ENCODE assay signal across 7 mouse cellular contexts in the genomic region with DNA sequence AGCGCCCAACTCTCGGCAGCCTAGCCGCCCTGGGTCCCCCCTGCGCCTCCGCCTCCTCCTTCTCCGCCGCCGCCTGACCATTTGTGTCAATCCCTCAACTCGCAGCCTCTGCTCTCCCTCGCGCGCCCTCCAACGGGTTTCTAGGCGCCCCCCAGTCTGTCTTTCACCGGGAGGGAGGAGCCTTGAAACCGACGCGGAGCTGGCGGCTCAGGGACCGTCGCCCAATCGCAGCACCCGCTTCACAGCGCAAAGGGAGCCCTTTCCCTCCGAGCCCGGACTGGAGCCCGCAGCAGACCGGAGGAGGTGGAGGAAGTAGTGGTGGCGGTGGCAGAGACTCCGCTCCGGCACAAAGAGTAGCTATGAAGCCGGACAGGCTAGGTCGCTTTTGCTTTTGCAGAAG. TPM values are rescaled to one million over a fixed set of nuclear protein-coding genes. Genes with fewer than 3 reads are reported as not detected.
A peak's percentile ranks its signal among the peaks of the same experiment; 100 is the strongest.
DNase-seq lines count a peak whose midpoint lies in the region; ATAC-seq lines count a peak whose summit lies in the region.

A gene (minus strand): TSS at position 134 of the 400 bp plus-strand sequence.

- peak within 1 kb of the TSS; percentile 96 for H3K9ac ChIP-seq in embryonic facial prominence, embryonic 11.5 days (replicated peaks; ENCODE audit: low read length)
- H3K9ac ChIP-seq in midbrain, embryonic 11.5 days (ENCODE audit: low read length) = peak within 1 kb of the TSS; percentile 93

- H3K4me3 ChIP-seq in embryonic facial prominence, embryonic 11.5 days (ENCODE audit: low read depth, low read length) = peak within 1 kb of the TSS; percentile 93
- peak within 1 kb of the TSS; percentile 93 for H3K4me3 ChIP-seq in limb, embryonic 10.5 days
- peak within 1 kb of the TSS; percentile 81 for H3K4me3 ChIP-seq in midbrain, embryonic 11.5 days (ENCODE audit: low read depth, low read length)

- peak; percentile 94 for ATAC-seq in embryonic facial prominence, embryonic 11.5 days (replicated peaks; ENCODE audit: insufficient number of reproducible peaks, low FRiP score, low TSS enrichment, low read depth)
- ATAC-seq in midbrain, embryonic 11.5 days (ENCODE audit: low FRiP score) = peak; percentile 94

- H3K27me3 ChIP-seq in embryonic facial prominence, embryonic 11.5 days (ENCODE audit: control insufficient read depth, insufficient read depth, low read length) = no peaks in the 10 kb centered on the region
- no peaks in the 10 kb centered on the region for H3K27me3 ChIP-seq in limb, embryonic 10.5 days (ENCODE audit: low read depth, poor library complexity, severe bottlenecking)
- H3K27me3 ChIP-seq in midbrain, embryonic 11.5 days (ENCODE audit: control insufficient read depth, insufficient read depth, low read length) = peaks cover 3% of the 10 kb centered on the region; the same call in 1 of the 2 replicates

- WGBS in embryonic facial prominence, embryonic 11.5 days = 0% methylated on average over 28 of the region's 33 CpGs
- under 1% methylated on average over 33 of the region's 33 CpGs for WGBS in limb, embryonic 10.5 days
- WGBS in midbrain, embryonic 11.5 days = under 1% methylated on average over 33 of the region's 33 CpGs

- no peaks in the 10 kb centered on the region; the same call in 1 of the 2 replicates for H3K4me1 ChIP-seq in embryonic facial prominence, embryonic 11.5 days (ENCODE audit: control insufficient read depth, insufficient read depth, low read length)
- H3K4me1 ChIP-seq in limb, embryonic 10.5 days = peaks cover 46% of the 10 kb centered on the region
- peaks cover 24% of the 10 kb centered on the region for H3K4me1 ChIP-seq in midbrain, embryonic 11.5 days (ENCODE audit: control insufficient read depth, insufficient read depth, low read length)

- no peaks in the 10 kb centered on the region for H3K9me3 ChIP-seq in embryonic facial prominence, embryonic 11.5 days (replicated peaks; ENCODE audit: control insufficient read depth, low read length)
- no peaks in the 10 kb centered on the region for H3K9me3 ChIP-seq in limb, embryonic 10.5 days (replicated peaks)
- H3K9me3 ChIP-seq in midbrain, embryonic 11.5 days (ENCODE audit: control insufficient read depth, low read length) = no peaks in the 10 kb centered on the region

- H3K4me2 ChIP-seq in embryonic facial prominence, embryonic 11.5 days (ENCODE audit: low read depth, low read length) = peak within 1 kb of the TSS; percentile 95
- peak within 1 kb of the TSS; percentile 99 for H3K4me2 ChIP-seq in midbrain, embryonic 11.5 days

- H3K36me3 ChIP-seq in embryonic facial prominence, embryonic 11.5 days (replicated peaks; ENCODE audit: control insufficient read depth, insufficient read depth, low read depth, low read length) = no peaks in the 10 kb centered on the region
- H3K36me3 ChIP-seq in limb, embryonic 10.5 days = peaks cover 12% of the 10 kb centered on the region
- no peaks in the 10 kb centered on the region for H3K36me3 ChIP-seq in midbrain, embryonic 11.5 days (ENCODE audit: control insufficient read depth, insufficient read depth, low read length)

- peak; percentile 94 to 95 for DNase-seq in adrenal gland, postnatal 36 days
- DNase-seq in embryonic facial prominence, embryonic 11.5 days (ENCODE audit: low spot score) = peak; percentile 98
- DNase-seq in heart, adult 11 months = peak; percentile 100
- DNase-seq in kidney, adult 18-20 months = peak; percentile 91
- DNase-seq in limb, embryonic 10.5 days (ENCODE audit: low spot score) = peak; percentile 97
- peak; percentile 99 for DNase-seq in midbrain, embryonic 11.5 days (ENCODE audit: low spot score, missing footprints)
- DNase-seq in skeletal muscle tissue, adult 2 months (ENCODE audit: low read depth, low spot score) = peak; percentile 86

- peak within 1 kb of the TSS; percentile 98 for H3K27ac ChIP-seq in embryonic facial prominence, embryonic 11.5 days (replicated peaks; ENCODE audit: low read depth, low read length)
- peak within 1 kb of the TSS; percentile 98 for H3K27ac ChIP-seq in limb, embryonic 10.5 days
- peak within 1 kb of the TSS; percentile 95 for H3K27ac ChIP-seq in midbrain, embryonic 11.5 days (ENCODE audit: low read depth, low read length)

RNA-seq across cellular contexts. Expression of the gene that starts here (rescaled TPM):
- total RNA-seq in adrenal gland, postnatal 36 days (2021) = 10 to 100 TPM; 16.8 to 21.6 TPM
- polyA plus RNA-seq in embryonic facial prominence, embryonic 11.5 days (2014; fragmentation: Nextera tagmentation; extraction: Ambion mirVana) = 29.0 and 30.6 TPM in 2 replicates
- 20.9 and 25.7 TPM in 2 replicates for polyA plus RNA-seq in limb, embryonic 10.5 days (2016; fragmentation: Nextera tagmentation; extraction: Ambion mirVana)
- 26.5 and 26.9 TPM in 2 replicates for polyA plus RNA-seq in midbrain, embryonic 11.5 days (2014; fragmentation: Nextera tagmentation; extraction: Ambion mirVana)

Comparison
In these comparisons a context has a peak if more than half of its experiments do, and no peak if none do; other contexts are left out.
1. Peak in every context shown above with its lines: DNase-seq, ATAC-seq, H3K4me3 ChIP-seq and H3K27ac ChIP-seq.